Mouse (Mus musculus) natural killer cell, adult 2 months (primary cell): ENCODE results near the gene Rsrc1.

Experiments
- DNase-seq, 2 experiments: peaks; one replicate each; pipeline ENCODE4 v3.0.0; 2022; ENCODE audit warnings: low spot score in 2 of 2

The Rsrc1 gene

GRCm38 (mm10) chr3:66981101-66981661 is at the start of gene Rsrc1:
TSS of gene Rsrc1 (plus strand) at chr3:66981390.
- no peak for DNase-seq

- no peak for DNase-seq
Observed at GRCm38 (mm10) chr3:66939675-66940074, 41.5 kb upstream of the Rsrc1 start.

- DNase-seq: no peak
Observed at GRCm38 (mm10) chr3:66955126-66955525, 26.1 kb upstream of the Rsrc1 start.

- DNase-seq: no peak
Observed at GRCm38 (mm10) chr3:66959972-66960371, 21.2 kb upstream of the Rsrc1 start.

DNA sequence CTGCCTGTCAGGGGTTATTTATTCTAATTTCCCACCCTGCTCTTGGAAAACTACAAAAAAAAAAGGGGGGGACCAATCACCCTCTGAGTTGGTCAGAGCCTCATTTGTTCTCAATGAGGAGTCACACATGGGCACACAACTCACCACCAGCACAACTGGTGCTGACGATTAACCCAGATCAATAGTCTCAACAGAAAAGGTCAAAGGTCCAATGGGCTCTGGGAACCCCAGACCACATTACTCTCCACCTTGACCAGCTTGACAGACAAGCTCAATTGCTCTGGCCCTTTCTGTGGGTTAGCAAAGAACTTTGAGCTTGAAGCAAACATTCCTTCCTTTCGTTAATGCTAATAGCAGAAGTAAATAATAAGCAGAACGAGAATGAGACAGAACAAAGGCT is 16.3 kb upstream of the Rsrc1 start:
- no peak for DNase-seq

- DNase-seq: no peak
Observed at GRCm38 (mm10) chr3:66967508-66967907, 13.7 kb upstream of the Rsrc1 start.

DNA sequence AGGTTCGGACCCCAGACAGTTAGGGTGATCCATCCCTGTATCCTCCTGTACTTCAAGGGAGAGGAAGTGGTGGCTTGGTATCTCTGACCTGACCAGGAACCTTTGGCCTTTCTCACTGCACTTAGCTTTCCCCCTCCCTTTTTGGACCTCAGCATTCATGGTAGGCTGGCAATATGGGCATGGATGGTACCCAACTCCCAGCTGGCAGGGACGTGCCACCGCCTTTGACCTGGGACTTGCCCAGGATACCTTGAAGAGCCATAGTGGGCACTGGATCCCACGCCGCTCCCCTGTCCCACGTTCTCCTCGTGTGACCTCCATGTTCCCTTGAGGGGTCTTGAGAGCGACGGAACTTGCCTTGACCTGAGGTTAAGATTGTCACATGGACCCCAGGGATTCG is 10.9 kb upstream of the Rsrc1 start:
- no peak for DNase-seq

DNA sequence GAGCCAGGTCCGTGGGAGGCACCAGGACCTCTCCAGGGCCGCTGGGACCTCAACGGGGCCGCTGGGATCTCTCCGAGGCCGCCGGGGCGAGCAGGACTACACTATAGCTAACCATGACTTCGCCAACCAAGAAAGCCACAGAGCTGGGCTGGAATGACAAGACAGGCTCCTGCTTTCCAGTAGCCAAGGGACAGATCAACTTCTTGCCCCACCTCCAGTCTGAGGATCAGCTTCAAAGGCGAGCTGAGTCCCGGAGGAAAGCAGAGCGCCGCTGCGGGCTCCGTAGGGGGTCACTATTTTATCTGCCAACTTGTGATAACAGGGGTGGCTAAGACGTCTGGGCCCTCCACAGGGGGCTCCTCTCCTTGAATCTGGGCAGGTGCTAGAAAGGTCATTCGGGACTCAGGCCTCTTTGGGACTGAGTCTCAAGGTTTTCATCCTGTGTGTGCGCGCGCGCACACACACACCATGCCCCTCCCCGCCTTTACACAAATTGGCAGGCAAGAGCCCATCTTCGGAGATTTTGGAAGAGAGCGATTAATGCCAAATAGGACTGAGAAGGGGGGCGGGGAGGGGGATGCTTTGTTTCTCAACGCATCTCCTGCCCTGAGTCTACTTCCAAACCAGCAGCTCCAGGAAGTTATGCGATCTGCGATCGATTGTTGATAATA is 10.4 kb upstream of the Rsrc1 start:
- DNase-seq: no peak

DNA sequence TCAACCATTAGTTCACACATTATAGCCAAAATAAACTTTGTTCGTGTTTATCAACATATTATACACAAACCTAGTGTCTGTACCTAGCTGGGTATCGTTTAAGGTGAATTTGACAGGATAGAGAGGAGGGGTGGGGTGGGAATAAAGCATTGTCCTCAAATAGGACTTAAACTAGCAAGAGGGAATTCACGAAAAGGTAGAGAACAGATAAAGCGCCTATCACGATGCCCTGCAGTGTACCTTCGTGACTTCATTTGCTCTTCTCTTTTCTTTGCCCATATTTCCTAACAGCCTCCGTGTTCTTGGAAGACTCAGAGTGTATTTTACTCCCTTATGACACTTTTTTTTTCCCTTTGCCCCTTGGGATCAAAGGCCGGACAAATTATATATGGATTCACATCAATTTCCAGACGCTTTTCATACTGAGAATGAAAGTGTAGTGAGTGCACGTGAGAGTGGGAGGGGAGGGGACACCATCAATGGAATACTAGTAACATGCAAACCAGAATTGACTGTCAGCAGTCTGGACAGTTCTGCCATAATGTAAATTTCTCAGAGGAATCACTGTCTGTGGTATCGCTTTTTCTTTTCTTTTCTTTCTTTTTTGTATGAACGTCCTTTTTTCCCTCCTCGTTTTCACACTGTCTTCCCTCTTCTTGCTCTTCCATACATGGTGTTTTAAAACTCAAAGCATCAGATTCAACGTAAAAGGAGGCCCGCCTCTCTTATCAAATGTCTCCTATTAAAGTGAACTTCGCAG is 8.8 kb upstream of the Rsrc1 start:
- no peak for DNase-seq

DNA sequence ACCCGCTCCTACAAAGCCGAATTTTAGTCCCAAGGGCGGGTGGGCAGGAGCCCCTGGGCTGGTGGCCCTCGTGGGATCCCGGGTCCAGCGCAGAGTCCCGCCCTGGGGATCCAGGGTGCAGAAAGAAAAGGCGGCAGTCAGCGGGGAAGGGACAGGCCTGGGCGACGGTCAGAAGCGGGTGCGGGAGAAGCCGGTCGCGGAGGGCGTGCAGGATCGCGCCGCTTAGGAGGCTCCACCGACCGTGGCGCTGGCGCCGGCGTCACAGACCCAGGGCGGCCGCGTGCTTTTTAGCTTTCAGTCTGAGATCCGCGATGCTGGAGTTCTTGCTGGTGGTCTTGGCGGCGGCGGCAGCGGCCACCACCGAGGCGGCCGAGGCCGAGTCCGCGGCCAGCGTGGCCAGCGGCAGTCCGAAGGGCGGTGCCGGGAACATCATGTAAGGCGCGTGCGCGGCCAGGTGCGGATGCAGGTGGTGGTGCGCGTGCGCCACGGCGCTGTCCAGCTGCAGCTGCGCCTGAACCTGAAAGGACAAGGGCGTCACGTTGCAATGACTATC is 7.7 kb upstream of the Rsrc1 start:
- DNase-seq: peak in 1 of 2 experiments; percentile 55

DNA sequence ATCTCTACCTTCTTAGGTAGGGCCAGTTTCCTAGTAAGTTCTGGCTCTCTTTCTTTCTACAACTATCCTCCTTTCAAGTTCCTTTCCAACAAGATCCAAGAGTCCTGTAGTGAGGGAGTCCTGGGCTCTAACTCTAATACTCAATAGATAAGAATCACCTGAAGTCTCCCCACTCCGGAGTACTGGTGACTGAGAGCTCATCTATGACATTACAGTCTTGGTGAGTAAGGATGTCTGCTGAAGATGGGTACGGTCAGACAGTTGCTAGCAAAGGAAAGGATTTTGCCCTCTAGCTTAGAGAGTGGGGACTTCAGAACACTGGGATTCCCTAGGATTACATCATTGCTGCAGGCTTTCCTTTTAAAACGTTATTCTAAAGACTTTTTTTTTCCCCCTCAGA is 6.7 kb upstream of the Rsrc1 start:
- no peak for DNase-seq

DNA sequence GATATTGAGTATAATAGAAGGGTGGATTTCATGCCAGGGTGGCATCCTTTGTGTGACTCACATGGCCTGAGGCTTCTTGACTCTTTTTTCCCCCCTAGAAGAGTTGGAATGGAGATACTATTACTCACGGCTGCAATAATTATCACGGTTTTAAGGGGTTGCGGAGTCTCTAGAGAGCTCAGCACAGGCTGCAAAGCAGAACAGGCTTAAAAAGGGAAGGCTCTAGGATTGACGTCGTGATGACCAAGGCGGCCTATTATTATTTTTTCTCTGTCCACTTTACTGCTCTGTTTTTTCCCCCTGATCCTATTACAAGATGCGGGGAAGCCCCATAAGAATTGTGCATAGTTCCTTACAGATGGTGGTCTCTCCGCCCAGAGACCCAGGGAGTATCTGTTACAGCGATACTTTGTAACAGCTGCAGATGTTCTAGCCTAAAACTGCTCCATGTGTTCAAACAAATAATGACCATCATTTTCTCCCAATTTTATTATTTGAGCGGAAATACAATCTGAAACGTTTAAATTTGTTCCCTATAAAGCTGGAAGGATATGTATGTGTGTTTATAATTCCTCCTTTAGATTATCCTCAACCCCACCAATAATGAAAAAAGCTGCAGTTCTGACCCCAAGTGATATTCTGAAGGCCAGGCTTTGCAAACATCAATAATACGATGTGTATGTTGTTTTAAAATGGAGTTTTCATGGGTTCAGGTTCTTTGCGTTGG is 4.1 kb upstream of the Rsrc1 start:
- DNase-seq: no peak

DNA sequence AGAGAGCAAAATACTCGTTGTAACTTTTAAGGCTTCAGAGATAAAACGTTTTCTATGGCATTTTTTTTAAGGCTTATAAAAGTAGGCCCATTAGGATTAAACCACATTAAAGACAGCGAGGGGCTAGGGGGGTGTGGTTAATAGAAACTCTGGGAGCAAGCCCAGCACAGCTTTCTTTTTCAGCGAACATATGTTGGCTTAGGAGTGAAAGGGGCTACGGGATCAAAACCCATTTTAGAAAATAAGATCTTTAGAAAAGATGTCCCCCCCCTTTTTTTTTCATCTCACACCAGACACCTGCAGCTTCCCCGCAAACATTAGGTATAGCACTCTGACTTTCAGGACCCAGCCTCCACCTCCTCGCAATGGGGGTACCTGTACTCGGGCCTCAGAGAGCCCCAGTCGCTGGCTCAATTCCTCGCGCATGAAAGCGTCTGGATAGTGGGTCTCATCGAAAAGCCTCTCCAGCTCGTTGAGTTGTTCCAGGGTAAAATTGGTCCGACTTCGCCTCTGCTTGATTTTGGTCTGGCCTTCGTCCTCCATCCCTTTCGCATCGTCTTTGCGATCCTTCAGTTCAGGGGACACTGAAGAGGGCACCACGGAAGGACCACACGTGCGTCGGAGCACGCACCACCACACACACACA is 3.3 kb upstream of the Rsrc1 start:
- DNase-seq: no peak

DNA sequence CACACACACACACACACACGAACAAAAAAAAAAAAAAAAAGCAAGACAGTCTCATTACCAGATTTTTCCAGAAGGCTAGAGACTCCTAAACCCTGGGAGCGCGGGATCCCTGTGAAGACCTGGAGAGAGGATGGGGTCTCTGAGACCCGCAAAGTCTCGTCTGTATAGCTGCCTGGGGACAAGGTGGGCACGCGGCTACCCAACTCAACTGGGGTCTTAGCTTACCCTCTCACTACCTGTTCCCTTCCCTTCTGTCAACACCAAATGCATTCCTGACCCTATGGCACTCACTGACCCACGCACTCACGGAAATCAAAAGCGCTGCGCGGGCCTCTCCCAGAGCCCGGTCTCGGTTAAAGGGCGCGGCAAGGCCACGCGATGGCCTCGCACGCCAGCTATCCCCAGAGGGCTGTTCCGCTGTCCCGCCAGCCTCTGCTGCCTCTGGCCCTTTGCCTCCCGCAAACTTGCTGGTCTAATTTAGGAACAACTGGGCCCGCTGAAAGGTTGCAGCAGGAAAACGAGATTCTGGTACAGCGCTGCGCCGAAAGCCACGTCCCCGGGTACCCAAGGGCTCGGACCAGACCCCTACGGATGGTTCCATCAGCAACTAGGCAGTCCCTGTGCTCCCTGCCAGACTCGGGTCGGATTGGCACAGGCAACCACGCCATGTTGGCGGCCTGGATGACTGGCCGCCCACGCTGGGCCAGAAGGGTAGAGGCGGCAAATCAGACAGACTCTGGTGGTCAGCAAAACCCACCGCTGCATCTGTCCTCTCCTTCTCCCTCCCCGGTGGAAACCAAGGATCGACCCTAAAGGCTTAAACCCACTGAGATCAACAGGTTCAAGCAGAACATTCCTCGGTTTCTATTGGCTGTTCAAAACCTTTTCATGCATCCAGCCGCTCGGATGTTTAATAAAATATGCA is 2.5 kb upstream of the Rsrc1 start:
- no peak for DNase-seq

- DNase-seq: no peak
Observed at GRCm38 (mm10) chr3:66979491-66979890, 1.7 kb upstream of the Rsrc1 start.

DNA sequence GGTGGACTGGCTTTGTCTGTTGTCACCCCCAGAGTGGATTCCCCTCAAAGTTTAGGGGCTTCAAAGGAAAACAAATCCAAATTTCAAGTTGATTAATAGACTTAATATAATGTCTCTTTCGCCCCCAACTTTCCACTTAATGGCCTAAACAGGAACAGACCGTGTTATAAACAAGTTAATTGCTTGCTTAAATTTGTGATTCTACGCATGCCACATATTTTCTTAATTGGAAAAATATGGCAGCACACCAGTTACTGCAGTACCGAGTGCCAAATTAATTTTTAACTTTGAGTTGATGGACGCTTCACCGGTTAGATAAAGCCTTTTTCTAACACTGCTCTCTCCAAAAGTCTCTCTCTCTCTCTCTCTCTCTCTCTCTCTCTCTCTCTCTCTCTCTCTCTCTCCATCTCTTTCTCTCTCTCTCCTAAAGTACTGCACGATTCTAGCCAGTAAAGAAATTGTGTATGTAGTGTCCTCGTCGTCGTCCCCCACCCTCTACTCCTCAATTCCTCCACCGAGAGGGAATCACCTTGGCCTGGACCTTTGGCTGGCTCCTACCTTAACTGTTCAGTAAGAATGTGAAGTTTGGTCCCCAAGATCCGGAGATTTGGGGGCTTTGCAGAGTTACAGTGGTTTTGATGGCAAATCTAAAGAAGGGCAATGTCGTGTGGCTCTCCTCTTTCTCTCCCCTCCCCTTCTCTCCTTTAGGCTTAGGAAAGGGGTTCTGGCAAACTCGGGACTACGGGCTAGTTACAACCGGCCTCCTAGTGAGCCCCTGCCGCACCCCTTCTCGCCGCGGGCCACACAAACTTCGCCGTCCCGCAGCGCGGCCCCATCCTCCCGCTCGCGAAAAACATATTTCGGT is 847 bp upstream of the Rsrc1 start:
- DNase-seq: no peak

DNA sequence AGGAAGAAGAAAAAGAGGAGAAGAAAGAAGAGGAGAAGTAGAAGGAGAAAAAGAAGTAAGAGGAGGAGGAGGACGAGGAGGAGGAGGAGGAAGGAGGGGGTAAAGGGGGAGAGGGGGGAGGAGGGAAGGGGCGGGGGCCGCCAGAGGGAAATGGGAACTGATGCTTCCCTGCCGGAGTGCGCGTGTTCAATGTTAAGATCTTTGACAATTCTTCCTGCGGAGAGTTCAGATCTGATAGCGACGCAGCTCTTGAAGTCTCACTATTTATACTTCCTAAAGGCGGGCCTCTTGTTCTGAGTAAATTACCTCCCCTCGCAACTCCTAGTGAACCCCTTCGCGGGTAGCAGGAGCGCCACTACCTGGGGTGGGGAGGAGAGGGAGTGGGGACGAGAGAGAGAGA is 516 bp downstream of the Rsrc1 start, which contains the start of gene Shox2:
TSS of gene Shox2 (minus strand) at position 66 of the 400 bp plus-strand sequence.
- no peak for DNase-seq

- peak in 1 of 2 experiments; percentile 53 for DNase-seq
Observed at GRCm38 (mm10) chr3:66982181-66982911, 1.2 kb downstream of the Rsrc1 start.

DNA sequence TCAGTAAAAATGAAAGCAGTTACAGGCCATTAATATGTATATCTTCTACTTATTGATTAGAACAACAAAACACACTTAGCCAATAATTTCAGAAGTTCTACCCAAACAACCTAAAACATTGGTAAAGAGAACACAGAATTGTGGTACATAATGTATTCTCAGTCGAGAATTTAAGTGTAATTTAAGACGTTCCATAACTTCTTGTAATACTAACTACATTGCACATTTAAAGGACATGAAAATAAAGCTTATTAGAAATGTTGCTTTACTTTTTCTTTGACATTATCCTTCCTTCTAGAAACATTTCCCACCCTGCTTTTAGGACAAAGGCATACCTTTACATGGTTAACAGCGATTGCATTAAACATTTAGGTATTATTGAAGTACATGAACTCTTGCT is 2.3 kb downstream of the Rsrc1 start:
- DNase-seq: no peak
